Mouse (Mus musculus) CD4-positive, CD25-positive, alpha-beta regulatory T cell, adult 2 months (primary cell): ENCODE data around the gene Tmem40.

Experiments
- DNase-seq: peaks from one replicate; pipeline ENCODE4 v3.0.0-alpha.2; 2012; ENCODE audit warnings: low read depth, low spot score

Tmem40 gene

DNA sequence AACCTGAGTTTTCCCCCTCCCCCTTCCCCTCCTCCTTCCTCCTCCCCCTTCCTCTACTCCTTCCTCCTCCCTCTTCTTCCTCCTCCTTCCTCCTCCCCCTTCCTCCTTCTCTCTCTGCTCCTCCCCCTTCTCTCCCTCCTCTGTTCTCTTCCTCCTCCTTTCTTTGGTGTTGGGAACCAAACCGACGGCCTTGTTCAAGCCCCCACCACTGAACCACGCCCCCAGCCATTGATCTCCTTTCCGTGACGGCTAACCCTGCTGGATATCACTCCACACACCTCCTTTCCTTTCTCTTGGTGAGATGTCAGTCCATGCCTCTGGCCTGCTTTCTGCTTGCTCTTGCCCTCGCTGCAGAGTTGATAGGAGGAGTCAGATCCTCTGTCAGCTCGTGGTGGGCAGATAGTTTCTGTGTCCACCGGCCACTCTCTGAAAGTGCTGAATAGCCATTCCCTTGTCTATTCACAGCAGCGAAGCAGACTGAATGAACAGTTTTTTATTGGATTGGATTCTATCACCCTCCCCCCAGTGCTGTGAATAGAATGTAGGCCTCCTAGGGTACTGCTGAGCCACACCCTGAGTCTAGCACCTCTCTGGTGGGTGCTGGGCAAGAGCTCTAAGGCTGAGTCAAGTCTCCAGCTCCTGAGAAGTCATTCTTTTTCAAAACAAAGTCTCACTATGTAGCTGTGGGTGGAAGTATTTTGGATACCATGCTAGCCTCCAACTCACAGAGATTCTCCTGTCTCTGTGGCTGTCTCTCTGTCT, at the start of gene Tmem40:
Gene Tmem40 (minus strand): TSS at position 416 of the 762 bp plus-strand sequence.
- peak; percentile 69 for DNase-seq

DNA sequence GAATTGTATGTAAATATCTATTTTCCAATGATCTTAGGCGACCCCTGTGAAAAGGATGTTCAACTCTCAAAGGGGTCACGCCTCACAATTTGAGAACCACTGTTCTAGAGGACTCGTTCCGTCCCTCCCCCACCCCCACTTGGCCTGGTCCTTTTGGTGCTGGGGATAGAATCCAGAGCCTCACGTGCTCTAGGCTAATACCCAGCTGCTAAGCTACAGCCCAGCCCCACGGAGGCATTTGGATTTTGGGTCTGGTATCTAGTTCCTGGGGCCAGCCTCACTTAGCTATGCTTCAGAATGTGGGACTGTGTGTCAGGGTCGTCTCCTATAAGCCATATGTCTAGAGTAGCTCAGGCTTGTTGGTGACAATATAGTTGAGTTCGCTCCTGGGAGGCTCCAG, 49.4 kb upstream of the Tmem40 start:
- no peak for DNase-seq

- DNase-seq, result peak; percentile 94
Measured at GRCm38 (mm10) chr6:115808488-115809231, 46.5 kb upstream of the Tmem40 start, which contains the start of gene Rpl32. Gene Rpl32 (minus strand): TSS chr6:115808747.

GRCm38 (mm10) chr6:115808196-115808487, 45.9 kb upstream of the Tmem40 start:
- DNase-seq, result no peak

- no peak for DNase-seq
Measured at GRCm38 (mm10) chr6:115807464-115808195, 45.4 kb upstream of the Tmem40 start.

GRCm38 (mm10) chr6:115804432-115805192, 42.4 kb upstream of the Tmem40 start:
- DNase-seq, result no peak

GRCm38 (mm10) chr6:115803541-115804382, 41.6 kb upstream of the Tmem40 start:
- peak; percentile 80 for DNase-seq

- DNase-seq, result no peak
Measured at GRCm38 (mm10) chr6:115801811-115802210, 39.6 kb upstream of the Tmem40 start.

GRCm38 (mm10) chr6:115792691-115793215, 30.5 kb upstream of the Tmem40 start:
- peak; percentile 58 for DNase-seq

GRCm38 (mm10) chr6:115791842-115792686, 29.9 kb upstream of the Tmem40 start:
- DNase-seq, result peak; percentile 41

DNA sequence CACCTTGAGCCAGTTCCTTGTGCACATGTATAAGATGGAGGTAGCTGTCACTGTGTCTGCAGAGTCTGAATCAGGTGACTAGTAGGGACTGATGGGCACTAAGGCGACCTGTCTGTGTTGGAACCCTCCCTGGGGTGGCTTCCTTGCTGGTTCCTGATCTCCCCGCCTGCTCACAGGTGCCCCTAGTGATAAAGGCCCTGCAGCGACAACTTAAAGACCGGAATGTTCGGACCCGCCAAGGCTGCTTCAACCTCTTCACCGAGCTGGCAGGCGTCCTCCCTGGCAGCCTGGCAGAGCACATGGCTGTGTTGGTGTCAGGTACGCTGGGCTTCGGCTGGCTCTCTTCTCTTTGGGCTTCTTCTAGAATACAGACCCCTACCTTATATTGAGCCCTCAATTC, 28.8 kb upstream of the Tmem40 start:
- DNase-seq, result no peak

DNA sequence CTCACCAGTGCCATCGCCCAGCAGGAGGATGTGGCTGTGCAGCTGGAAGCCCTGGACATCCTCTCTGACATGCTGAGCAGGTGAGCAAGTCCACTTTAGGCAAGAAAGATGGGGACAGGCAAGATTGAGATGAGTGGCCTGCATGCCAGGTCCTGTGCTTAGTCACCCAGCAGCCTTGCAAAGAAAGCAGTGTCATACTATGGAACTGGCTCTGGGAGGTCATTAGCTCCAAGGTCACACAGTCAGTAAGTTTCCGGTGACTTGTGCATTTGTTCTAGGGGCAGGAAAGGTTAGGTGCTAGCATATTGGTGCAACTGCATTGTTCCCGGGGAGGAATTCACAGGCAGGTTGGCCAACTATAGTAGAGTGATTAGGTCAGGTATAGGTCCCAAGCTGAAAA, 20.6 kb upstream of the Tmem40 start:
- no peak for DNase-seq

DNA sequence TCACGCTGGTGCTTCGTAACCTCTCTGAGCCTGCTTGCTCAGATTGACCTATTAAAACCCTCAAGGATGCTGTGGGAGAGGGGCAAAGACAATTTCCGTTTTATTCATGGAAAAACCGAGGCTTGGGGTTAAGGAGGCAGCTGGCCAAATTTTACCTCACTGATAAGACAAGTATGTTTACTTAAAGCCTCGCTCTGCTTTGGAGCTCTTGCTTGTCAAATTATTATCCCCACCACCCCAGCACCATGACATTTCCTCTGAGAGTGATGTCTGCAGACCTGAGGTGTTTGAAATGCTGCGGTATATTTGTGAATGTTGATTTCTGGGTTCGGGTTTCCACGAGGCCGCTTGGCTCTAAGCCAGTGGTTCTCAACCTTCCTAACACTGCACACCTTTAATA, 14.2 kb upstream of the Tmem40 start:
- DNase-seq, result no peak

GRCm38 (mm10) chr6:115775838-115776237, 13.6 kb upstream of the Tmem40 start:
- no peak for DNase-seq

- DNase-seq, result peak; percentile 82
Measured at GRCm38 (mm10) chr6:115774501-115774921, 12.3 kb upstream of the Tmem40 start, which contains the start of gene Cand2. Gene Cand2 (plus strand): TSS chr6:115774538.

- peak; percentile 55 for DNase-seq
Measured at GRCm38 (mm10) chr6:115773966-115774413, 11.8 kb upstream of the Tmem40 start.

GRCm38 (mm10) chr6:115772604-115773003, 10.4 kb upstream of the Tmem40 start:
- DNase-seq, result peak; percentile 66

DNA sequence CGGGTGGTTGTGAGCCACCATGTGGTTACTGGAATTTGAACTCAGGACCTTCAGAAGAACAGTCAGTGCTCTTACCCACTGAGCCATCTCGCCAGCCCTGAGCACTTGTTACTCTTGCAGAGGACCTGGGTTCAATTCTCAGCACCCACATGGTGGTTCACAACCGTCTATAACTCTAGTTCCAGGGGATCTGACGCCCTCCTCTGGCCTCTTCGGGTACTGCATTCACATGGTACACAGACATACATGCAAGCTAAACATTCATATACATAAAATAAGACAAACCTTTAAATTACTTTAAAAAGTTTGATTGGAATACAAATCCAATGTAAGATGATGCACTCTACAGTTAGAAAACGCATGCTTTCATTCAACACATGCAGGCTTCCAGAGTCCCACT, 10.0 kb upstream of the Tmem40 start:
- DNase-seq, result peak; percentile 42

DNA sequence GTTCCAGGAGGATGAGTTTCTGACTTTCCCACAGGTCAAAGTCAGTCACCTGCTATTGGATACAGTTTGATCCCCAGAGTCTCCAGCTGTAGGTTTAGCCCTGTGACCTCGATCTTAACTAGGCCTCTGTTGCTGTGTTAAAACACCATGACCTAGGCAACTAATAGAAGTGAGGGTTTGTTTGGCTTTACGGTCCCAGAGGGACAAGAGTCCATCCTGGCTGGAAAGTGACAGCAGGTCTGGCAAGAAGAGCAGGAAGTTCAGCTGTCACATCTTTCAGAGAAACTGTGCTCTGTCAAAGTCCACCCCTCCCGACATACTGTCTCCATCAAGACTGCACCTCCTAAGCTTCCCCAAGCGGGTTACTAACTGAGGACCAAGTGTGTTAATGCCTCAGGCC, 8.6 kb upstream of the Tmem40 start:
- DNase-seq, result no peak
